Mouse (Mus musculus) megakaryocyte, embryonic 14.5 days (primary cell): Measurements from ENCODE around the gene Vangl1.

Experiments used
- FLI1 ChIP-seq: IDR thresholded peaks from 2 replicates; pipeline ENCODE4 v1.6.1; 2012; ENCODE audit warnings: low read length, inconsistent platforms, mixed read lengths
- GATA1 ChIP-seq: IDR thresholded peaks from 3 replicates; pipeline ENCODE4 v1.6.1; 2012; ENCODE audit warnings: mixed read lengths, low read length, inconsistent platforms, borderline replicate concordance

DNA sequence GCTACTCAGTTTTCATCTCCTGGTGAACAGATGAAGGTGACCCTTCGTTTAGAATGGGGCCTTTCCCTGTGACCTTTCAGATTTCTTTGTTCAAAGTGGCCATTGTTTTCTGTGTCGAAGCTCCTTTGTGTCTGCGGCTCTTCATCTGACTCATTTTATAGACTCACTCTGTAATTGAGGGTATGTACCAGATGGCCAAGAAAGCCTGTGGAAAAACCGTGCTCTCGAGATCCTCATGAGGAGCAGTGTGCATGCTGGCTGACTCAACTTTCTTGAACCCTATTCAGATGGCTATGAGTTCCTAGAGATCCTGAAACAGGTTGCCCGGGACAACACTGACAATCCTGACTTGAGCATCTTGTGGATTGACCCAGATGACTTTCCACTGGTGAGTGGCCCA lies 62.6 kb downstream of the Vangl1 start:
- no peak for TF ChIP-seq GATA1
- no peak for TF ChIP-seq FLI1
